ENCODE assay signal across 13 mouse cellular contexts in genomic region chr9:82884177-82884576, GRCm38 (mm10). TPM values are rescaled to one million over a fixed set of nuclear protein-coding genes. Genes with fewer than 3 reads are reported as not detected.
DNase-seq lines count a peak whose midpoint lies in the region; ATAC-seq and TF ChIP-seq lines count a peak whose summit lies in the region.
"Had no signal": no experiment of that assay in that cellular context is flagged by ENCODE, and none has a peak within 500 bp of the region (broad histone marks: within the 10 kb centered on the region; RNA-seq: fewer than 3 reads in every experiment).

No protein-coding gene starts in this region.

- H3K36me3 ChIP-seq in kidney, postnatal 0 days (ENCODE audit: insufficient read depth, low read length) = peaks cover 43% of the 10 kb centered on the region
- peaks cover 64% of the 10 kb centered on the region for H3K36me3 ChIP-seq in kidney, embryonic 15.5 days
- peaks cover 17% of the 10 kb centered on the region for H3K36me3 ChIP-seq in splenic B cell, adult 2 months (ENCODE audit: control insufficient read depth, insufficient read depth, low read length, poor library complexity, severe bottlenecking)

- H3K4me1 ChIP-seq in kidney, postnatal 0 days (replicated peaks; ENCODE audit: insufficient read depth, low read length) = no peaks in the 10 kb centered on the region
- no peaks in the 10 kb centered on the region for H3K4me1 ChIP-seq in kidney, embryonic 15.5 days
- H3K4me1 ChIP-seq: liver, embryonic 15.5 days; neural tube, embryonic 13.5 days had no signal

- TF ChIP-seq CTCF in kidney, postnatal 0 days (IDR thresholded peaks at IDR 0.05; ENCODE audit: low read depth) = peak; percentile 19; the same call in 1 of the 2 replicates

- H3K27ac ChIP-seq in kidney, postnatal 0 days = no peak overlapping the region
- H3K27ac ChIP-seq in kidney, embryonic 15.5 days = no peak overlapping the region
- H3K27ac ChIP-seq: liver, embryonic 15.5 days; neural tube, embryonic 13.5 days had no signal

- H3K9me3 ChIP-seq in kidney, postnatal 0 days (replicated peaks; ENCODE audit: low read length) = no peaks in the 10 kb centered on the region
- no peaks in the 10 kb centered on the region; the same call in 1 of the 2 replicates for H3K9me3 ChIP-seq in kidney, embryonic 15.5 days (replicated peaks)
- H3K9me3 ChIP-seq: liver, embryonic 15.5 days; neural tube, embryonic 13.5 days had no signal

- no peaks in the 10 kb centered on the region for H3K27me3 ChIP-seq in kidney, postnatal 0 days (ENCODE audit: insufficient read depth, low read length)
- H3K27me3 ChIP-seq in kidney, embryonic 15.5 days = no peaks in the 10 kb centered on the region
- H3K27me3 ChIP-seq in splenic B cell, adult 2 months (ENCODE audit: control insufficient read depth, insufficient read depth, low read length, poor library complexity, severe bottlenecking) = no peaks in the 10 kb centered on the region
- H3K27me3 ChIP-seq: liver, embryonic 15.5 days; neural tube, embryonic 13.5 days; Patski had no signal

- no peak overlapping the region for H3K4me3 ChIP-seq in kidney, postnatal 0 days (replicated peaks; ENCODE audit: low read depth, low read length)
- H3K4me3 ChIP-seq in kidney, embryonic 15.5 days (replicated peaks) = no peak overlapping the region
- H3K4me3 ChIP-seq: liver, embryonic 15.5 days; neural tube, embryonic 13.5 days had no signal

- no peak for DNase-seq in kidney, postnatal 0 days (ENCODE audit: low spot score)
- DNase-seq in thymus, postnatal 14 days = peak; percentile 11
- no peak for DNase-seq in thymus, postnatal 36 days
- peak; percentile 52 for DNase-seq in R1 (ENCODE audit: low read depth, low spot score)
- DNase-seq in splenic B cell, adult 2 months (ENCODE audit: low read depth, low spot score) = peak; percentile 38
- DNase-seq in ovary, postnatal 10 days (ENCODE audit: low spot score) = no peak
- DNase-seq in adrenal gland, postnatal 25 days = no peak
- DNase-seq: cerebellum, adult 9-10 months; forebrain, postnatal 0 days had no signal

- no peak overlapping the region for H3K9ac ChIP-seq in kidney, postnatal 0 days (ENCODE audit: low read depth, low read length)
- no peak overlapping the region for H3K9ac ChIP-seq in kidney, embryonic 15.5 days
- H3K9ac ChIP-seq: forebrain, postnatal 0 days; liver, embryonic 15.5 days; neural tube, embryonic 13.5 days had no signal

- no peak overlapping the region for H3K4me2 ChIP-seq in kidney, postnatal 0 days (ENCODE audit: low read length)
- no peak overlapping the region for H3K4me2 ChIP-seq in kidney, embryonic 15.5 days
- H3K4me2 ChIP-seq: liver, embryonic 15.5 days; neural tube, embryonic 13.5 days had no signal

- no peak for ATAC-seq in kidney, postnatal 0 days (replicated peaks; ENCODE audit: low FRiP score, low read depth)
- no peak for ATAC-seq in kidney, embryonic 15.5 days (replicated peaks; ENCODE audit: low FRiP score)
- ATAC-seq: forebrain, postnatal 0 days; Patski had no signal

RNA-seq across cellular contexts. Expression of gene Irak1bp1, which starts 54.8 kb away (rescaled TPM):
- 29.4 and 31.8 TPM in 2 replicates for polyA plus RNA-seq in kidney, postnatal 0 days (2015; fragmentation: Nextera tagmentation; extraction: Ambion mirVana)
- 20.8 and 25.0 TPM in 2 replicates for polyA plus RNA-seq in kidney, embryonic 15.5 days (2015; fragmentation: Nextera tagmentation; extraction: Ambion mirVana)
- 2.9 and 3.0 TPM in 2 replicates for total RNA-seq in adrenal gland, postnatal 25 days (2021)

Comparison
In these comparisons a context has a peak if more than half of its experiments do, and no peak if none do; other contexts are left out.
1. DNase-seq: peak in thymus, postnatal 14 days (single experiment), R1 (single experiment) and splenic B cell, adult 2 months (single experiment); none in kidney, postnatal 0 days (single experiment), thymus, postnatal 36 days (0 of 2), ovary, postnatal 10 days (single experiment) and adrenal gland, postnatal 25 days (single experiment).